Mouse (Mus musculus) forebrain, embryonic 10.5 days (tissue): Measurements from ENCODE around the gene F5. TPM values are rescaled to one million over a fixed set of nuclear protein-coding genes. Genes with fewer than 3 reads are reported as not detected.
"Not testable (repeated sequence)": the region's sequence is repeated elsewhere in the genome, so short reads cannot be mapped to it uniquely, and the experiment has no call there.

Experiments
- DNase-seq: peaks from one replicate; pipeline ENCODE4 v3.0.0-alpha.2; 2017; ENCODE audit warnings: low spot score; ENCODE audit errors: extremely low spot score
- H3K27ac ChIP-seq: fragments of 300-500 bp; sonication (generic); 2 replicates; pipeline ENCODE4 v1.5.1; 2016; ENCODE audit warnings: mild to moderate bottlenecking
- H3K27me3 ChIP-seq: fragments of 300-500 bp; sonication (generic); 2 replicates; pipeline ENCODE4 v1.6.1; 2016; ENCODE audit warnings: mild to moderate bottlenecking; ENCODE audit not compliant: poor library complexity, severe bottlenecking
- H3K36me3 ChIP-seq: fragments of 300-500 bp; sonication (generic); replicated peaks from 2 replicates; pipeline ENCODE4 v1.6.1; 2016; ENCODE audit warnings: mild to moderate bottlenecking, moderate library complexity
- H3K4me1 ChIP-seq: fragments of 300-500 bp; sonication (generic); 2 replicates; pipeline ENCODE4 v1.6.1; 2016
- H3K4me3 ChIP-seq: fragments of 300-500 bp; sonication (generic); 2 replicates; pipeline ENCODE4 v1.5.1; 2016; ENCODE audit warnings: mild to moderate bottlenecking, moderate library complexity
- H3K9me3 ChIP-seq: fragments of 300-500 bp; sonication (generic); 2 replicates; pipeline ENCODE4 v1.6.1; 2016; ENCODE audit warnings: mild to moderate bottlenecking, moderate library complexity
- WGBS: fragments of 180-500 bp; shearing (Covaris S2); methylation state at CpG from one replicate; pipeline ENCODE4 v1.1.7; 2016; 5-methylcytosine and 5-hydroxymethylcytosine counted together
- polyA plus RNA-seq: library from polyadenylated mRNA; unstranded; fragments of >200 nt; fragmentation: Nextera tagmentation; extraction: Ambion mirVana; gene quantifications from 2 replicates; pipeline ENCODE4 v1.2.1, GENCODE M21; 2016

The F5 gene
- polyA plus RNA-seq, 1 experiment from 2014 or later: 0.36 TPM

GRCm38 (mm10) chr1:164215540-164215939, 63.9 kb downstream of the F5 start:
- H3K9me3 ChIP-seq: no peaks in the 10 kb centered on the region
- H3K4me3 ChIP-seq: no peak overlapping the region
- WGBS: 86% methylated on average over 6 of the region's 6 CpGs
- no peak for DNase-seq
- H3K27ac ChIP-seq: no peak overlapping the region
- H3K27me3 ChIP-seq: 0 out of 2 replicates have a peak, but pooled peaks cover 6% of the 10 kb centered on the region
- no peaks in the 10 kb centered on the region for H3K36me3 ChIP-seq
- H3K4me1 ChIP-seq: peaks cover 16% of the 10 kb centered on the region

DNA sequence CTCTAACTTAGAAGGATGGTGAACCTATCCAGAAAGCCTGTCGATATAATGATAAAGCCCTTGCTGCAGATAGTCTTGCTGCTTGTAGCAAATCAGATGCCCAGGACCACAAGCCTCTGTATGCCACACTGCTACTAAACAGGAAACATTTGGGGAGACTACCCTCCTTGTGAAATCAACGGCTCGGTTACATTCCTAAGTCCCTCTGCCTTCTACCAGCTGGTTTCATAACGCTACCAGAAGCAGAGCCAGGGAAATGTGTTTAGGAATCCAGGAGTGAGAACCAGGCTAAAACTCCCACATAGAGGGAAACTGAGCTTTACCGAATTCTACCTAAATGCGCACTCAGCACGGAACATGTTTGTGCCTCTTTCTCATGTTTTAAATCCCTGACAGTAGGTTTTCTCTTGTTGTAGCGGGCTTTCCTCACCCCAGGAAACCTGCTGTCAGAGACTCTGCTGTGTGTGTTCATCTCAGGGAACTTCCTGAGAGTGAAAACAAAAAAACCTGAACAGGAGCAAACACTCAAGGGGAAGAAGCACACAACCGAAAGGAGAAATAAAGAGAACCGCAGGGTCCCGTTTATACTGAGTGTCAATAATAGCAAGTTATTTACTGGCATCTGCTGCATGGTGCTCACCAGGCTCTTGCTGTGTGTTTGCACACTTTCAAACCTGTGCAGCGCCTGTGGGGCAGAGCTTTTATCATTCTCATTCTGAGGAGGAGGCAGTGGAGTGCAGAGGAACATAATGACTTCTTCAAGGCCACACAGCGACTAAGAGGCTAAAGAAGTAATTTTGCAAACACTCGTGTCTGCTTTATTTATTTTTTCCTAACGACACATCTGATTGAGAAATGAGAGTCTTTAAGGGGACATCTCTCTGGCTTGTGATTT, 66.4 kb downstream of the F5 start:
- Histone ChIP-seq H3K4me1 (peaks cover 16% of the 10 kb centered on the region), H3K4me3 (no peak overlapping the region), H3K9me3 (no peaks in the 10 kb centered on the region), H3K36me3 (no peaks in the 10 kb centered on the region), H3K27ac (no peak overlapping the region), H3K27me3 (peaks cover 15% of the 10 kb centered on the region)
- 48% methylated on average over 15 of the region's 15 CpGs for WGBS
- DNase-seq: no peak

DNA sequence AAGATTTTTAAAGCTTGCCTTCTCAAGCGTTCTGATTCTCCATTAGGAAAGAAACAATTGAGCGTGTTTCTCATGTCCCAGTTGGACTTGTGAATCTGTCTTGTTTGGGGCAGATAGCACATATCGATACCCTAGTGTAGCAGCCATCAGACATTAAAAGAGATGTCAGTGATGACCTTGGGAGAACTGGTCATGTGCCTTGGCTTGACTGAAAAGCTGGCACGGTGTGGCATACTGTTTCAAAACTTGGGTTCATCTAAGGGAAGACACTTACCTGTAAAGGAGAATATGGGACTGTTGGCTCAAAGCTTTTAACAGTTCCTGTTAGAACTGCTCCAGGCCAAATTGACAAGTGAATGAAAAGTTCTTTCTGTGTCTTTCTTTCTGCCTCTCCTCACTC, 68.6 kb downstream of the F5 start:
- WGBS: 90% methylated on average over 4 of the region's 4 CpGs
- Histone ChIP-seq H3K27me3 (peaks cover 21% of the 10 kb centered on the region), H3K27ac (no peak overlapping the region), H3K4me3 (no peak overlapping the region), H3K36me3 (no peaks in the 10 kb centered on the region), H3K9me3 (no peaks in the 10 kb centered on the region), H3K4me1 (peaks cover 12% of the 10 kb centered on the region)
- DNase-seq: no peak

DNA sequence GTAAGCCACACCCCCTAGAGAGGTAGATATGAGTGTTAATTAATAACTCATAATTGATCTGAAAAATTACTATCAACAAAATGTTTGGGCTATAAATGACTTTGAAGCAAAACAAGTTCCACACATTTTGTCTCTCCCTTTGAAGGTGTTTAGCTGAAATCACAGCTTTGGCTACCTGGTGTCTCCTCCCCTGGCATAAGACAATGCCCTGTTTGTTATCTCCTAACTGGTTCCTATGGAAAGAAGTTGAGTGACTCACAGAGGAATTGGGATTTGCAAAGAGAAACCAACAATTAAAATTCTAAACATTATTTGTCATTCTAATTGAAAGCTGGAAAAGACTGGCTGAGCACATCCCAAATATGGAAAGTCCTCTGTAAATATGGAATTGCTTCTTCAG, 71.5 kb downstream of the F5 start:
- no peak overlapping the region for H3K4me3 ChIP-seq
- no peaks in the 10 kb centered on the region for H3K36me3 ChIP-seq
- H3K27ac ChIP-seq: no peak overlapping the region
- peaks cover 5% of the 10 kb centered on the region for H3K4me1 ChIP-seq
- peaks cover 15% of the 10 kb centered on the region for H3K27me3 ChIP-seq
- no peaks in the 10 kb centered on the region for H3K9me3 ChIP-seq
- no peak for DNase-seq

DNA sequence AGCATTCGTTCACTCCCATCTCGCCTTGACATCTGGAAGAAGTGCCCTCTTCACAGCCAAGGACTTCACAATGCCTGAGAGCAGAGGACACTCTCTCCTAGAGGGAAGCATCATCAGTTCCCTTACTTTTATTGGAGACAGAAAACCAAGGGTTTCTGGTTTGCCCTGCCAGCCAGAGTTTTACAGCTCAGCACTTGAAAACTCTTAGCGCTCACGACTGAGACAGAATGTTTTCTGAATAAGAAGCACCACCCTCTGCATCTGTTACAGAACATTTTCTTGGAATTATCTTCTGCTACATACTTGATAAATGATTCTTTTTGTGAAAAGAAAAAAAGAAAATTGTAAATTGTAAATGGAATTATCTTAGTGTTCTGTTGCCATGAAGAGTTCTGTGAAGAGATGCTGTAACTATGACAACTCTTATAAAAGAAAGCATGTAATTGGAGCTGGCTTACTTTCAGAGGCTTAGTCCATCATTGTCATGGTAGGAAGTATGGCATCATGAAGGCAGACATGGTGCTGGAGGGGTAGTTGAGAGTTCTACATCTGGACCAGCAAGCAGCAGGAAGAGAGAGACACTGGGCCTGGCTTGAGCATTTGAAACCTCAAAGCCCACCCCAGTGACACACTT, 80.4 kb downstream of the F5 start:
- not testable (repeated sequence) for H3K4me3 ChIP-seq, DNase-seq, H3K9me3 ChIP-seq, H3K27ac ChIP-seq, H3K27me3 ChIP-seq, H3K36me3 ChIP-seq, H3K4me1 ChIP-seq
- WGBS: 94% methylated on average over 2 of the region's 4 CpGs

DNA sequence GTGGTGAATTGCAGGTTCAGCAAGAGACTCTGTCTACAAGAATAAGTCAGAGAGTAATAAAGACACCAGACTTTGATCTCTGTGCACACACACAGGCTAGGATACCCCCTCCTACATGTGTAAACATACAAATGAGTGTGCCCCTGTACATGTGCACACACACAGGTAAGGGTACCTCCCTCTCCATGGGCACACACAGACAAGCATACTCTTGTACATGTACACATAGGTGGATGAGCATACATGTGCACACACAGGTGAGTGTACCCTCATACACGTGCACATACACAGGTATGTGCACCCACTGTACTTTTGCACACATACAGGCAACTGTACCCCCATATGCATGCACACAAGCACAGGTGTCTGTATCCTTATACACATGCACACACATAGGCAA, 81.8 kb downstream of the F5 start:
- H3K4me3 ChIP-seq: no peak overlapping the region
- WGBS: 83% methylated on average over 1 of the region's 1 CpGs
- H3K27ac ChIP-seq: no peak overlapping the region
- DNase-seq: no peak
- no peaks in the 10 kb centered on the region for H3K4me1 ChIP-seq
- H3K9me3 ChIP-seq: no peaks in the 10 kb centered on the region
- H3K27me3 ChIP-seq: no peaks in the 10 kb centered on the region
- no peaks in the 10 kb centered on the region for H3K36me3 ChIP-seq

DNA sequence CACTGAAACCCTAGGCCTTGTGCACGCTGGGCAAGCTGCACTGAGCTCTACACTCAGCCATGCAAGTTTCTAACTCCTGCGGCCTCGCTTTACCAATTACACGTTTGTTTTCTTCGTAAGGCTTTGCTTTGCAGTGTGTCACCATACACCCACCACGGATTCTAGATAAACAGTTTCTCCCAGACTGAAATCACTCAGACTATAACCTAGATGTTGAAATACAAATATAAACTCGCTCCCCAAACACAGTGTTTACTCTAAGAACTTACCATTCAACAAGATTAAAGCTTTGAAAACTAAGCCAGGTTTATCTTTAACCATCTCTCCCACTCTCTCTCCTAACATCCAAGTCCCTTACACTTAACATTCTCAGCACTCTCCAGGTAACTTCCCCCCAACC, 83.4 kb downstream of the F5 start:
- Histone ChIP-seq H3K27ac (no peak overlapping the region), H3K27me3 (no peaks in the 10 kb centered on the region), H3K4me1 (no peaks in the 10 kb centered on the region), H3K36me3 (no peaks in the 10 kb centered on the region), H3K4me3 (no peak overlapping the region), H3K9me3 (no peaks in the 10 kb centered on the region)
- WGBS: 68% methylated on average over 7 of the region's 7 CpGs
- DNase-seq: no peak

DNA sequence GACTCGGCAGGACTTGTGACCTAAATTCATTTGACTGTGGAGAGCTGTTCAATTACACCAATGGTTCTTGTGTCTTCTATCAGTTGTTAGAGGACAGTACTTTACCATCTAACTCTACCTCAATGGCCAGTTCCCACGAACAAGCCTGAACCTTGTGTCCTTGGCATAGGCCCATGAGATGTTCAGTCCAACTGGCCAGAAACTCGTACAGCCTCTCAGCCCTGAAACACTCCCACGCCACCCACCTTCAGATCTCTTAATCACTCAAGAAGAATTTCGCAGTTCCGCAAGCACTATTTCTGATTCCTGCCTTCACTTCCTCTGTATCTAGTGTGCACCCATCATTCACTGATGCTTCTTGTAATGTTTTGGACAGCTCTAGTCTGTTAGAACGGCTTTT, 84.4 kb downstream of the F5 start:
- H3K36me3 ChIP-seq: no peaks in the 10 kb centered on the region
- 70% methylated on average over 7 of the region's 7 CpGs for WGBS
- H3K9me3 ChIP-seq: no peaks in the 10 kb centered on the region
- no peak for DNase-seq
- no peak overlapping the region for H3K4me3 ChIP-seq
- H3K4me1 ChIP-seq: no peaks in the 10 kb centered on the region
- no peak overlapping the region for H3K27ac ChIP-seq
- no peaks in the 10 kb centered on the region for H3K27me3 ChIP-seq

GRCm38 (mm10) chr1:164241494-164241893, 89.9 kb downstream of the F5 start:
- Histone ChIP-seq H3K9me3 (no peaks in the 10 kb centered on the region), H3K27ac (no peak overlapping the region), H3K4me3 (no peak overlapping the region), H3K27me3 (no peaks in the 10 kb centered on the region), H3K4me1 (no peaks in the 10 kb centered on the region), H3K36me3 (no peaks in the 10 kb centered on the region)
- WGBS: 86% methylated on average over 2 of the region's 2 CpGs
- no peak for DNase-seq

- 78% methylated on average over 8 of the region's 8 CpGs for WGBS
Measured at GRCm38 (mm10) chr1:164242809-164243208, 91.2 kb downstream of the F5 start.

DNA sequence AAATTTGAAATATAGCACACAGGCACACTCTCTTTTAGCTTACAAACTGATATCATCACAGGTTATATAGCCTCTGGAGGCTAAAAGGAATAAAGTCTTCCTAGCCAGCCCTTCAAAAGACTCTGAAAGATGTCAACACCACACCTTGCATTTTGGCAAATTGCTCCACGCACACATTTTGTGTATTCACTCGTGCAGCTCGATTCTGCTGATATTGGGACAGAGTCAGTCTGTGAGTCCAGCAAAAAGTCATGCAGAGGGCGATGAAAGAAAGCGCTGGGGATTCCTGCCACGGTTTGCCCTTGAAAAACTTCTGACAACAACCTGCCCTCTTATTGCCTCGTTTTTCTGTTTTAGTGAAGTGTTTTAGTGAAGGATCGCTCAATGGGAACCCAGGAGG, 95.8 kb downstream of the F5 start:
- WGBS: 33% methylated on average over 8 of the region's 8 CpGs
- DNase-seq: no peak
- Histone ChIP-seq H3K27ac (peak overlapping the region; percentile 89), H3K27me3 (peaks cover 16% of the 10 kb centered on the region), H3K4me3 (peak overlapping the region; percentile 77), H3K9me3 (no peaks in the 10 kb centered on the region), H3K36me3 (no peaks in the 10 kb centered on the region), H3K4me1 (peaks cover 32% of the 10 kb centered on the region)

More at GRCm38 (mm10) chr1:164242809-164243208, 91.2 kb downstream of the F5 start:
- no peaks in the 10 kb centered on the region for H3K36me3 ChIP-seq
- H3K4me3 ChIP-seq: no peak overlapping the region
- no peak overlapping the region for H3K27ac ChIP-seq
- peaks cover 6% of the 10 kb centered on the region for H3K4me1 ChIP-seq
- no peaks in the 10 kb centered on the region for H3K9me3 ChIP-seq
- DNase-seq: no peak
- no peaks in the 10 kb centered on the region for H3K27me3 ChIP-seq

DNA sequence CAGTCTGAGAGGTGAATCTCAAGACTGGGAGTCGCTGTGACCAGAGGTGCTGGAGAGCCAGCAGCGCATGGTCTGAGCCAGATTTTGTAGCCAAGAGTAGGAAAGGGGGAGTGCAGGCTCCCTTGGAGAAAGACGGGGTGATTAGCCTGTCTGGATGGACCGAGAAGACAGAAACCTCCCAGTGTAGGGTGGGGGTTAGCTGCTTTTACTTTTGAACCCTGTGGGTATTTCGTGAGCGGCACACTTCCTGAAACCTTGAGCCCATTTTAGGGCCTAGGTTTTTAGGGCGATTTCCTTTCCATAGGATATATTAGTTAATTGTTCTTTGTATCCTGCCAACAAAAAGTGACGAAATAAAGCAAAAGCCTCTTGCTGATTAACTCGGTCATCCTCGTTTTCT, 96.3 kb downstream of the F5 start:
- WGBS: 6% methylated on average over 10 of the region's 10 CpGs
- H3K4me1 ChIP-seq: peaks cover 32% of the 10 kb centered on the region
- H3K27ac ChIP-seq: peak overlapping the region; percentile 89

More for the DNA sequence above, 96.3 kb downstream of the F5 start:
- Histone ChIP-seq H3K9me3 (no peaks in the 10 kb centered on the region), H3K36me3 (no peaks in the 10 kb centered on the region), H3K27me3 (peaks cover 16% of the 10 kb centered on the region), H3K4me3 (peak overlapping the region; percentile 77)
- DNase-seq: no peak
